Mouse (Mus musculus) lung, postnatal 10 days (tissue): ENCODE data around the gene Rpp21.

Experiments used
- DNase-seq: peaks from one replicate; pipeline ENCODE4 v3.0.0; 2021

Rpp21 gene

DNA sequence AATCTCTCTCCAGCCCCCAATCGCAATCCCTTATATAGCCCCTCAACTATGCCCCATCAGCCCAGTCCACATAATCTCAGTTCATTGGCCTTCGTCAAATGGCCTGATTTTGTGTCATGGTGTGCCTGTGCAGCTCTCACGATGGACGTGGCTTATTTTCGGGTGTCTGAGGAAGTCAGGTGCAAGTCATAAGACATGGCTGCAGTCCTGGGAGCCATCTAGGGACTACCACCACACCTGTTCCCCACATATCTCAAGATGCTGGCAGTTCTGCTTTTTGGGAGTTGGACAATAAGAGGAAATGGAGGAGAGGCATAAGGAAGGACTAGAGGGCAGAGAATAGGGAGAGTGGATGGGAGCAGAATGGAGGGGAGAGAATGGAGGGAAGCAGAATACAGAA, 24.3 kb downstream of the Rpp21 start:
- DNase-seq, result no peak

DNA sequence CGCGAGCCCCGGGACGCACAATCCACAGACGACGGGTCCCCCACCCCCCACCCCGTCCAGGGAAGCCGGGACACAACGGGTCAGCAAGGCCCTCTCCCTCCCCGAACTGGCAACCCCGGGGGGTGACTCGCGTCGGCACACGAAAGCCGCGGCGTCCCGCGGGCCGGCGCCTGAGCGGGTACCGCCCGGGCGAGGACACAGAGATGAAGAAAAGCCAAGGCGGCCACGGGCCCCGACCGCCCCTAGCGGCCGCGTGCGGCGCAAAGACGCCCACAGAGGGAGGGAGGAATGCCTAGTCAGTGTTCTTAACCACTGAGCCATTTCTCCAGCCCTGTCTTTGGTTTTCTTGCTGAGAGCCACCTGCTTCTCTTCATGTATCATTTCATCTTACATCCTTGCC, 26.6 kb downstream of the Rpp21 start:
- DNase-seq, result peak; percentile 84

- no peak for DNase-seq
Observed at GRCm38 (mm10) chr17:36229046-36229445, 28.8 kb downstream of the Rpp21 start.

DNA sequence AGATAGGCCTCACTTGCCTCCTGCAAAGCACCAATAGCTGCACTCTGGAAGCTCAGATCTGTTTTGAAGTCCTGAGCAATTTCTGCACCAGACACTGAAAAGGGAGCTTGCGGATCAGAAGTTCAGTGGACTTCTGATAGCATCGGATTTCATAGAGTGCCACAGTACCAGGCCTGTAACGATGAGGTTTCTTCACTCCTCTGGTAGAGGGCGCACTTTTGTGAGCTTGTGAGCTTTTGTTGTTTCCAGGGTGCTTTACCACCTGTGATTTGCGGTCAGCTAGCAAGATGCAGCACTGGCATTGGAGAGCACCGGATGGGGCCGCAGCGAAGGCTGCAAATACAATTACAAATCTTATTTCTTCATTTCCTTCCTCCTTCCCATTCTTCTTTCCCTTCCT, 30.9 kb downstream of the Rpp21 start:
- DNase-seq, result peak; percentile 37

DNA sequence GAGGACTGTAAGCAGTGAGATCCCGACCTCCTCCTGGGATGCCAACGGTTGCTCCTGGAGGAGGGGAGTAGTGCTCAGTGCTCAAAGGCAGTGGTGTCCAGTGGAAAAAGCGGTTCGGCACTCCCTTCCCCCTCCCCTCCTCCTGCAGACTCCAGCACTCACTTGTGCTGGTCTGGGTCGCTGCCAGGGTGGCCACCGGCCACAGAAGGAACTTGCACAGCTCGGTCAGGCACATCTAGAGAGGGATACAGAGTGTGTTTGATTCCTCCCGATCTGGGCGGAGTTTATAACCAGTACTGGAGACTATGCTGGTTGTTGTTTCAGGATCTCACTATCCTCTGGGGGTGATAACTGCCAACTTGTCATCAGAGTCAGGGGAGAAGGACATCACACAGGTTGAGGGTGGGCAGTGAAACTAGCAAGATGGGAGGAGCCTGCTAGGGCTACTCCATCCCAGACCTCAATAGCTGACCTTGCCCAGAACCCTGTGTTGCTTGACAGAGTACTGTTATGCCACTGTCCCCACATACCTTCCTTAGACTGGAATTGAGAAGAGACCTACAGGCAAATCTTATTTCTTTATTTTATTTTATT, 32.5 kb downstream of the Rpp21 start:
- DNase-seq, result peak; percentile 16

DNA sequence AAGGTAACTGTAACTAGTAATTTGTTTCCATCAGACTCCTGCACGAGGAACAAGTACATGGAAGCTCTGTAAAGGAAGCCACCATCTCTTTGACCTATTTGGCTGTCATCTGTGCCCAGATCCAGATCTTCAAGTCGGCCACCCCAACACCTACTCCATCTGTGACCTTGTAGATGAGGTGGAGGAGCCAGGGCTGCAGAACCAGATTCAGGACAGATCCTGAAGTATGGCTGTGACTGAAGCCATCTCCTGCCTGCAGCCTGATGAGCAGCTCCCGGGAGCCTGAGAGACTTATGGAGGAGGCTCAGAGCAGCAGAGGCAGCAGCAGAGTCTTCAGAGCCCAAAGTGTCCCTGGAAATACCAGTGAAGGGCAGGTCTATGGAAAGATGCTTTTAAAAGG, 33.4 kb downstream of the Rpp21 start:
- no peak for DNase-seq

GRCm38 (mm10) chr17:36218594-36219155, 39.2 kb downstream of the Rpp21 start:
- no peak for DNase-seq

- DNase-seq, result no peak
Observed at GRCm38 (mm10) chr17:36215586-36215985, 42.3 kb downstream of the Rpp21 start.

DNA sequence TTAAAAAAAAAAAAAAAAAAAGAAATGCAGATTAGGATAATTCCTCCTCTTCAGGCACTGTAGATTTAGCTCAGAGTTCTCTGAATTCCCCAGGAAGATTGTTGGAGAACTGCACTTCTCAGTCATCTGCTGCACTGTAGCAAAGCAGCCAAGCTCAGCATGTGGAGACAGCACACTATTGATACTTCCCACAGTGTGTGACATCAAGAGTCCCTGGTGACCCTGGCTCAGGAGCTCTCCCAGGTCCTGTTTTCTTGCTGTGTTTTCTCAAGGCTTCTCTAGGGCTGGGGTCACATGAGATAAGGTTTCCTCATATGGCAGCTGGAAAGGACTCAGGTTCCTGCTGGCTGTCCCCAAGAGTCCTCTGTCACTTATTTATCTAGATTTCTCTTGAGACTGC, 51.0 kb downstream of the Rpp21 start:
- DNase-seq, result no peak

GRCm38 (mm10) chr17:36205862-36206261, 52.0 kb downstream of the Rpp21 start:
- DNase-seq, result no peak
